Mouse (Mus musculus) cortical plate, adult 2 months (tissue): Measurements from ENCODE around the gene Vcan. TPM values are rescaled to one million over a fixed set of nuclear protein-coding genes. Genes with fewer than 3 reads are reported as not detected.

Experiments
- H3K27ac ChIP-seq: fragments of 200-500 bp; 2 replicates; pipeline ENCODE4 v1.5.1; 2012; ENCODE audit warnings: low read length, control low read depth, inconsistent platforms; ENCODE audit not compliant: insufficient read depth
- H3K4me1 ChIP-seq: fragments of 200-500 bp; 2 replicates; pipeline ENCODE4 v1.6.1; 2011; ENCODE audit warnings: low read length; ENCODE audit not compliant: control insufficient read depth, insufficient read depth
- H3K4me3 ChIP-seq: fragments of 200-500 bp; 2 replicates; pipeline ENCODE4 v1.5.1; 2011; ENCODE audit warnings: mild to moderate bottlenecking, low read length, control low read depth; ENCODE audit not compliant: insufficient read depth
- CTCF ChIP-seq: fragments of 200-500 bp; IDR thresholded peaks from 2 replicates; pipeline ENCODE4 v1.5.1; 2011; ENCODE audit warnings: mild to moderate bottlenecking, control low read depth, low read length; ENCODE audit not compliant: insufficient read depth; ENCODE audit errors: extremely low read depth
- POLR2A ChIP-seq: fragments of 200-500 bp; IDR thresholded peaks from 2 replicates; pipeline ENCODE4 v1.6.1; 2011; ENCODE audit warnings: mild to moderate bottlenecking, low read length, control low read depth; ENCODE audit not compliant: insufficient read depth; ENCODE audit errors: extremely low read depth
- polyA plus RNA-seq: library from polyadenylated mRNA; depleted of rRNA; stranded (reverse); fragments of >200 nt; gene quantifications from 2 replicates; pipeline ENCODE4 v1.2.3, GENCODE M21; 2012; rRNA removed

Vcan gene
- polyA plus RNA-seq, 1 experiment: 6.3 TPM

- Histone ChIP-seq H3K4me3 (no peak overlapping the region), H3K27ac (no peak overlapping the region), H3K4me1 (no peaks in the 10 kb centered on the region)
- TF ChIP-seq POLR2A (no peak), CTCF (no peak)
Measured at GRCm38 (mm10) chr13:89637012-89637411, 105.3 kb downstream of the Vcan start.

- TF ChIP-seq CTCF (peak; percentile 76), POLR2A (no peak)
- H3K4me3 ChIP-seq: no peak overlapping the region
- H3K4me1 ChIP-seq: no peaks in the 10 kb centered on the region
- H3K27ac ChIP-seq: no peak overlapping the region
Measured at GRCm38 (mm10) chr13:89634137-89634683, 108.1 kb downstream of the Vcan start.

GRCm38 (mm10) chr13:89619064-89619463 lies 123.2 kb downstream of the Vcan start:
- Histone ChIP-seq H3K4me3 (no peak overlapping the region), H3K4me1 (no peaks in the 10 kb centered on the region), H3K27ac (no peak overlapping the region)
- TF ChIP-seq CTCF (no peak), POLR2A (no peak)

- no peak for TF ChIP-seq CTCF
- TF ChIP-seq POLR2A: no peak
- H3K4me1 ChIP-seq: no peaks in the 10 kb centered on the region
- H3K4me3 ChIP-seq: no peak overlapping the region
- H3K27ac ChIP-seq: peak overlapping the region; percentile 74
Measured at GRCm38 (mm10) chr13:89607399-89607798, 134.9 kb downstream of the Vcan start.

Other genes starting within 250 kb of the Vcan start
- gene Hapln1, start 202.7 kb downstream of the Vcan start, polyA plus RNA-seq: 24.4 and 27.3 TPM in 2 replicates